Mouse (Mus musculus): ENCODE results near the gene Jchain. TPM values are rescaled to one million over a fixed set of nuclear protein-coding genes. Genes with fewer than 3 reads are reported as not detected.
"Not testable (repeated sequence)": the region's sequence is repeated elsewhere in the genome, so short reads cannot be mapped to it uniquely, and the experiment has no call there.

The Jchain gene
- polyA plus RNA-seq, 1 experiment from 2014 or later, result 0.34 TPM

DNA sequence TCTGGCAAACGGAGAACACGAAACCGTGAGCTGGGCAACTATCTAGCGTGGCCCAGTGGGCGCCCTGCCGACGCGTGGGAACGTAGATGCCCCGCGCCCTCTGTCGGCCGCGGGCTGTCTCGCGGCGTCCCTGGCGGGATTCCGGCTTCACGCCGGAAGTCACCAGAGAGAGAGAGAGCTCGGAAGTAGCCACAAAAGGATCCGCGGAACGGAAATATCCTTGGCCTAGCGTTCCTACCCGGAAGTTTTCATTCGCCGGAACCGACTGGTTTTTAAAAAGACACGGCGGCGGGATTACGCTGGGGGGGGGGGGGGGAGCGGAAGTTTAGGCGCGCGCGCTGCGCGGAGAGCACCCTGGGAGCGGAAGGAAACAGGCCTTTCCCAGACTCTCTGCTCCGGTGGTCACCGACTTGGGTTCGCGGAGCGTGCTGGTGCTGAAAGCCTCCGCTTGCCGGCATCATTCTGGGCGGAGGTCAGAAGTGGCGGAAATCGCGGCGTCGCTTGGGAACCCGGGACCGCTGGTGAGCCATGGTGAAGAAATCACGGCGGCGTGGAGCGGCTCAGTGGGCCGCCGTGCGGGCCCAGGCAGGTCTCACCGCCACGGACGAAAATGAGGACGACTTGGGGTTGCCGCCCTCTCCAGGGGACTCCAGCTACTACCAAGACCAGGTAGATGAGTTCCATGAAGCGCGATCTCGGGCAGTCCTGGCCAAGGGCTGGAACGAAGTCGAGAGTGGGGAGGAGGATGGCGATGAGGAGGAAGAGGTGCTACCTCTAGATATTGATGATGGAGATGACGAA, 26.6 kb upstream of the Jchain start, which contains the start of gene Utp3:
Utp3 (plus strand) TSS at position 377 of the 801 bp plus-strand sequence.
- Histone ChIP-seq H3K4me1 (replicated peaks) (peaks cover 22% of the 10 kb centered on the region), H3K4me3 (peak within 1 kb of the TSS; percentile 91), H3K9me3 (no peaks in the 10 kb centered on the region), H3K27me3 (ENCODE audit: insufficient read depth, poor library complexity, severe bottlenecking) (no peaks in the 10 kb centered on the region), H3K27ac (peak within 1 kb of the TSS; percentile 94), H3K36me3 (peaks cover 25% of the 10 kb centered on the region)
- WGBS, result under 1% methylated on average over 76 of the region's 76 CpGs
- DNase-seq (ENCODE audit: low spot score), result peak; percentile 96

DNA sequence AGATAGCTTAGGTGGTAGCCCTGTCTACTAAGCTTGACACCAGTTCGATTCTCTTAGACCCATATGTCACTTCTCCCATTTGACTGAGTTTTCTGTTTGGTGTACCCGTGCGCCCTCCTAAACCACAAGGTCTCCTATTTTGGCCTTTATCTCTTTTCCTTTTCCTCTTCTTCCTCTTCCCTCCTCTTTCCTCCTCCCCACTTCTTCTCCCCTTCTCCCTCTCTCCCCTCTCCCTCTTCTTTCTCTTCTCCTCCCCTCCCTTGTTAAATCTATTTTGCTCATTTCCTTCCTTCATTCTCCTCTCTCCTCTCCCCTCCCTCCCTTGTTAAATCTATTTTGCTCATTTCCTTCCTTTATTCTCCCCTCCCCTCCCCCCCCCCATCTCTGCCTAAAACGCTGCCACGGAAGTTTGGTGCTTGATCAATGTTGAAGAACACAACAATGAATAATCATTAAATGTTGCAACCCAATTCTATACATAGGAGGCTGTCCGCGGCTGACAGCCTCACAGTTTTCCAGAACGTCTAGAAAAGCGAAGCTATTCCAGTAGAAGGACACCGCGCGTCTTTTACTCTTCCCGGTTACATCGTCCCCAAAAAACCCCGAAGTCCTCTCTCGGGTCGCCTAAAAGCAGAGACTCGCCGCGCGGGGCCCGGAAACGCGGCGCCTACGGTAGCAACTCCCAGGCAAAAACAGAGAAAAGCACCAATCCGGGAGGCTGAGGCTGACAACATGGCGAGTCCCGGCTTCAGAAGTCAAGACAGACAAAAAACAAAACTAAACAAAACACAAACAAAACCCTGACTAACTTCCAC, 25.8 kb upstream of the Jchain start:
- H3K4me3 ChIP-seq, result peak overlapping the region; percentile 91
- H3K27ac ChIP-seq, result peak overlapping the region; percentile 94
- H3K4me1 ChIP-seq (replicated peaks), result peaks cover 22% of the 10 kb centered on the region
- no peak for DNase-seq (ENCODE audit: low spot score)
- H3K27me3 ChIP-seq (ENCODE audit: insufficient read depth, poor library complexity, severe bottlenecking), result no peaks in the 10 kb centered on the region
- peaks cover 25% of the 10 kb centered on the region for H3K36me3 ChIP-seq
- 9% methylated on average over 29 of the region's 29 CpGs for WGBS
- no peaks in the 10 kb centered on the region for H3K9me3 ChIP-seq

DNA sequence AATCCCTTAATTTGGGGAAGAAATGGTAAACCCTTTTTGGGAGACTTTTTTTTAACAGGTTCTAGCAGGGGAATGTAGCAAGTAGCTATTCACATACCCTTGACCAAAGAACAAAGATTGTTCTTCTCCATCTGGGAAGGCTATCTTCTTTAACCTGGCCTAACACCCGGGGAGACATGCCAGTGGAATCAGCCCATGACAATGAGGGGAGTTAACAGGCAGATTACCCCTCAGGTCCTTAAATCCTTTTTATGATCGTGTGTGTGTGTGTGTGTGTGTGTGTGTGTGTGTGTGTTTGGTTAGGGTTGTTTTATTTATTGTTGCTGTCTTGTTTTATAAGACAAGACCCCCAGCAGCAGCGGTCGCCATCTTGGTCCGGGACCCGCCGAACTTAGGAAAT, 17.8 kb upstream of the Jchain start:
- H3K36me3 ChIP-seq, result no peaks in the 10 kb centered on the region
- no peaks in the 10 kb centered on the region for H3K4me1 ChIP-seq (replicated peaks)
- no peaks in the 10 kb centered on the region for H3K9me3 ChIP-seq
- no peak overlapping the region for H3K4me3 ChIP-seq
- no peak for DNase-seq (ENCODE audit: low spot score)
- 82% methylated on average over 7 of the region's 7 CpGs for WGBS
- no peak overlapping the region for H3K27ac ChIP-seq
- H3K27me3 ChIP-seq (ENCODE audit: insufficient read depth, poor library complexity, severe bottlenecking), result no peaks in the 10 kb centered on the region

DNA sequence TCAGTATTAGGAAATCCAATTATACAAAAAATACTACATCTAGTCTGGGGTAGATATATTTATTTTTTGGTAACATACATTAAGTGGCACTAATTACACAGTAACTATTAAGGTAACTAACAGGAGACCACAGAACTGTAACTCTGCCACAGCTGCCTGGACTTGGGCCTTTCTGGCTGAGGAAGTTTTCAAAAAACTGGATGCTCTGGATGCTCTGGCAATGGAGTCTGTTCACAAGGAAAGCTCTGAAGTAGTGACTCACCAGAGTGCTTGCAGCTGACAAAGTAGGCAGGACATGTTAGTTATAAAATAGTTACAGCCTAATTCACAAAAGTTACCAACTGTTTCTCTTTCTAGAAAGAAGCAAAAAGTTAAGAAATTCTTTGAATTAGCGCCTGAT, 16.7 kb upstream of the Jchain start:
- not testable (repeated sequence) for H3K27me3 ChIP-seq (ENCODE audit: insufficient read depth, poor library complexity, severe bottlenecking); H3K36me3 ChIP-seq; H3K4me3 ChIP-seq; H3K27ac ChIP-seq; DNase-seq (ENCODE audit: low spot score); H3K4me1 ChIP-seq (replicated peaks); H3K9me3 ChIP-seq
- 93% methylated on average over 1 of the region's 1 CpGs for WGBS

DNA sequence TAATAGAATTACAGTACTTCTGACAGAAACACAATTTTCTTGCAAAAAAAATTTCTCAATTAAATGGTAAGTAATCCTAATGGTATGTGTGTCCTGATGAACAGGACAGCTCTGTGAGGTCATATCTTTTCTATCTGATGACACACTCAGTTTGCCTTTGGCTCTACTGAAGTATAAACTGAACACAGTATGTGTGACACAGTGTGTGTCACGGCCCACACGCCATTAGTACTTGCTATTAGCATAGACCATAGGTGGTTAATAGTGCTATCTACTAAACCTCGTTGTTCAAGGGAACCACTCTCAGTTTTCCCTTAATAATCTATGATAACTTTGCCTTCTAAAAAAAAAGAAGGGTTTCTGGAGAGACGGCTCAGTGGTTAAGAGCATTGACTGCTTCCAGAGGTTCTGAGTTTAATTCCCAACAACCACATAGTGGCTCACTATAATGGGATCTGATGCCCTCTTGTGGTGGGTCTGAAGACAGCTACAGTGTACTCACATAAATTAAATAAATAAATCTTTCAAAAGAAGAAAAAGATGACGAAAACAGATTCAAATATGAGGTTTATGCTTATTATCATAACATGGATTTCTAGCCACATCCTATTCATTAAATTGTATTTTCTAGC, 15.1 kb upstream of the Jchain start:
- H3K27me3 ChIP-seq (ENCODE audit: insufficient read depth, poor library complexity, severe bottlenecking), result no peaks in the 10 kb centered on the region
- H3K36me3 ChIP-seq, result no peaks in the 10 kb centered on the region
- no peak overlapping the region for H3K4me3 ChIP-seq
- no peak for DNase-seq (ENCODE audit: low spot score)
- H3K9me3 ChIP-seq, result no peaks in the 10 kb centered on the region
- no peak overlapping the region for H3K27ac ChIP-seq
- no peaks in the 10 kb centered on the region for H3K4me1 ChIP-seq (replicated peaks)
- WGBS, result 62% methylated on average over 5 of the region's 5 CpGs

DNA sequence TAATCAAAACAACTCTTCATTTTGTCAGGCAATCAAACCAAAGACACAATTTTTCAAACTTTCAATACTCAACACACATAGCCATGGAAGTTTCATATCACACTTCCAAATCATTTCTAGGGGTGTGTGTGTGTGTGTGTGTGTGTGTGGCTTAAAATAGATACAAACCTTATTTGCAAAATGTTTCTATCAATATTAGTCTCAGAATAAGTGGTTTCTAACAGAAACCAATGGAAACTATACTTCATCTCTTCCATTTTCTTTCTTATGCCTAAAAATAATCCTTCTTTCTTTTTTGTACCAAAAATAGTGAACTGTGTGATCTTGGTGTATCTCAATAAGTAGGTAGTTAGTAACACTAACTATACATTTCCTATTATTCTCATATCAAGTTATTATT, 13.2 kb upstream of the Jchain start:
- no peaks in the 10 kb centered on the region for H3K27me3 ChIP-seq (ENCODE audit: insufficient read depth, poor library complexity, severe bottlenecking)
- H3K4me1 ChIP-seq (replicated peaks), result no peaks in the 10 kb centered on the region
- no peaks in the 10 kb centered on the region for H3K9me3 ChIP-seq
- H3K27ac ChIP-seq, result no peak overlapping the region
- H3K36me3 ChIP-seq, result no peaks in the 10 kb centered on the region
- no peak for DNase-seq (ENCODE audit: low spot score)
- no peak overlapping the region for H3K4me3 ChIP-seq

DNA sequence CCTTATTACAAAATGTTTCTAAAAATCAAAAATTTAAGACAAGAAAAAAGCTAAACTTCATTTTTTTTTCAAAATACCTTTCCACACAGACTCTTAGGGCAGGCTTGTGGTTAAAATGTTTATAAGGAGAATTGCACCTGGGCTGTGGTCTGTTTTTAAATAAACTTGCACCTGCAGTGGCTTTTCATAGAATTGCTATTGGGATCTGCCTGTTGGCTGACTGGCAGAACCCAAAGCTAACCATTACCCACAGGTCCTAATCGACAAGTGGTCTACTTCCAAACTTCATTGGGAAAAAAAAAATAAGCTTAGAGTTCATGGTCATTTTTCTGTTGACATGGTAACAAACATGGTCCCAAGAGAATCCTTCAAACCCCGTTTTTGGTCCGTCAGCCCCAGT, 7.0 kb upstream of the Jchain start:
- no peak for DNase-seq (ENCODE audit: low spot score)
- no peak overlapping the region for H3K27ac ChIP-seq
- no peaks in the 10 kb centered on the region for H3K36me3 ChIP-seq
- no peak overlapping the region for H3K4me3 ChIP-seq
- H3K9me3 ChIP-seq, result no peaks in the 10 kb centered on the region
- 70% methylated on average over 3 of the region's 3 CpGs for WGBS
- H3K27me3 ChIP-seq (ENCODE audit: insufficient read depth, poor library complexity, severe bottlenecking), result no peaks in the 10 kb centered on the region
- no peaks in the 10 kb centered on the region for H3K4me1 ChIP-seq (replicated peaks)

DNA sequence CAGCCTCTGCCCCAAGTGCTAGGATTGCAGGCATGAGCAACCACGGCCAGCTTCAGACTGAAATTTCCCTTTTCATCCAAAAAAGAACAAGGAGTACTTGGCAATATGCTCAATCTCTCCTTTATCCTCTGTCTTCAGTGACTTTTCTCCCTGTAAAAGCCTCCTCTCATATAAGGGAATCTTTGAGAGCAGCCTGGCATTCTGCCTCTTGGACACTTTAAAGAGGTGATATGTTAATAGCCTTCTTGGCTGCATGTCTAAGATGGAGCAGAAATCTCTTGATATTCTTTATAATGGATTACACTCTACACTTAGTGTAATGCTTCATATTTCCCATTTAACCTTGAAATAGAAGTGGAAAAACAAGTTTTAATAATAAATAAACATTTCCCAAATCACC, 3.2 kb upstream of the Jchain start:
- Histone ChIP-seq H3K9me3 (no peaks in the 10 kb centered on the region), H3K4me1 (replicated peaks) (no peaks in the 10 kb centered on the region), H3K27me3 (ENCODE audit: insufficient read depth, poor library complexity, severe bottlenecking) (no peaks in the 10 kb centered on the region), H3K36me3 (no peaks in the 10 kb centered on the region), H3K4me3 (no peak overlapping the region), H3K27ac (no peak overlapping the region)
- WGBS, result 73% methylated on average over 1 of the region's 1 CpGs
- no peak for DNase-seq (ENCODE audit: low spot score)

DNA sequence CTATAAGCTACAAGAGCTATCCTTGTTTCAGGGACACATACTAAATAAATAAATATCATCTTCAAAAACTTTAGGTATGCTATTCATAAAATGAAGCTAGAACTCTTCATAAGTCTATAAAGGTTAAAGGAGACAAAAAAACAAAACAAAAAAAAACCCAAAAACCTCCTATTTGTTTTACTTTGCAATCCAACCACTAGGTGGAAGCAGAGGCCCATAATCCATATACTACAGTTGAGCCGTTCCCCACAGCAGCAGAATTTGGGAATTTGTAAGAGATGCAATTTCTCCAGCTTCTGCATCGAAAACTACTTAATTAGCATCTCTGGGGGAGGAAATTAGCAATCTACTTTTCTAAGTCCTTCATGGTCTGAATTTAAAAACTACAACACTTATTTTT, 8.5 kb downstream of the Jchain start:
- Histone ChIP-seq H3K27me3 (ENCODE audit: insufficient read depth, poor library complexity, severe bottlenecking) (no peaks in the 10 kb centered on the region), H3K36me3 (no peaks in the 10 kb centered on the region), H3K9me3 (no peaks in the 10 kb centered on the region), H3K4me3 (no peak overlapping the region), H3K4me1 (replicated peaks) (no peaks in the 10 kb centered on the region), H3K27ac (no peak overlapping the region)
- no peak for DNase-seq (ENCODE audit: low spot score)
- WGBS, result 11% methylated on average over 2 of the region's 2 CpGs

DNA sequence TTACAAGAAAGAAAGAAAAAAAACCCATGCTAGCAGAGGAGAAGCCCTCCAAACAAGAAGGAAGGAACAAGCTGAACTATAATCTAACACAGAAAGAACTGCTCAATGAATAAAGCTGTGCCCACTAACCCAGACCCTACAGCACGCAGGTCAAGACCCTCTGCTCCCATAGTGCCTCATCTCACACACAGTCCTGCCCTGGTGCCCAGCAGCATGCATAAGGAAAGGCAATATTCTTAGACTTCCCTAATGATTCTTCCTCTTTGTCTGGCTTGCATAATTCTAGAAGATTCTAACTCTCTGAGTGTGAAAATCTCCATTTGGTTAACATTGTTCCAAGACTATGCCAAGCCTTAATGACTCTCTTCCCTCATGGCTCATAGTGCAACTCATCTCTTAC, 18.7 kb downstream of the Jchain start:
- 85% methylated on average over 1 of the region's 1 CpGs for WGBS

DNA sequence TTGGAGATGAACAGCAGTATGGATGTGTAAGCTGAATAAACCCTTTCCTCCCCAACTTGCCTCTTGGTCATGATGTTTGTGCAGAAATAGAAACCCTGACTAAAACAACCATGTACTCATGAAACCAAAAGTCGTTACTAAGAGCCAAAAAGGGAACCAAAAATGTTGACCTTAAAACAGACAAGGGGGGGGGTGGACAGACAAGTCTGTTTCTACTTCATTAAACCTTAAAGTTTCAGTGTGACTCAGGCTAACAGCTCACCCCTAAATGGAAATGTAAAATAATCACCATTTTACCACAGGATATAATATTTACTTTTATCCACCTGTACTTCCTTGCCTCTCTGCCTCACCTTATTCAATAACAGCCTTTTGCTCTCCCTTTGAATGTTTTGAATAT, 19.1 kb downstream of the Jchain start:
- no peaks in the 10 kb centered on the region for H3K9me3 ChIP-seq
- H3K36me3 ChIP-seq, result no peaks in the 10 kb centered on the region
- 67% methylated on average over 1 of the region's 1 CpGs for WGBS
- H3K27ac ChIP-seq, result no peak overlapping the region
- H3K4me3 ChIP-seq, result no peak overlapping the region
- H3K27me3 ChIP-seq (ENCODE audit: insufficient read depth, poor library complexity, severe bottlenecking), result no peaks in the 10 kb centered on the region
- H3K4me1 ChIP-seq (replicated peaks), result no peaks in the 10 kb centered on the region
- DNase-seq (ENCODE audit: low spot score), result no peak

More for the DNA sequence above, 18.7 kb downstream of the Jchain start:
- H3K27ac ChIP-seq, result no peak overlapping the region
- no peak overlapping the region for H3K4me3 ChIP-seq
- H3K36me3 ChIP-seq, result no peaks in the 10 kb centered on the region
- no peaks in the 10 kb centered on the region for H3K9me3 ChIP-seq
- H3K27me3 ChIP-seq (ENCODE audit: insufficient read depth, poor library complexity, severe bottlenecking), result no peaks in the 10 kb centered on the region
- no peak for DNase-seq (ENCODE audit: low spot score)
- no peaks in the 10 kb centered on the region for H3K4me1 ChIP-seq (replicated peaks)

DNA sequence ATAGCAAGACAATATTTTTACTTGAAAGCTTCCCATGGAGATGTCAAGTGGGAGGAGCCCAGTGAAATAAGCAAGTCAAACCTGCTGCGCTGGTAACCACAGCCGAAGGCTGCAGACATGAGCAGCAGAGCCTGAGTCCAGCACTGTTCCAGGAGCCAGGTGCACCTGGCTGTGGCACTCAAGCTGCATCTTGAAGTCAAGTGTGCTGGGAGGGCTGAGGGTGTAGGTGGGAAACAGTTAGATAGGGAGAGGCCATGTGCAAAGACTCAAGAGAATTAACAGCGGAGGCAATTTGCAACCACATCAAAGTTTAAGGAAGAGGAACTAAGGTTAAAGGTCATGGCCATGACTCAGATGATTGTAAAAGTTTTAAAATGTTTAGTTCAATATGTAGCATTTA, 27.9 kb downstream of the Jchain start:
- Histone ChIP-seq H3K4me1 (replicated peaks) (no peaks in the 10 kb centered on the region), H3K4me3 (no peak overlapping the region), H3K27ac (no peak overlapping the region), H3K27me3 (ENCODE audit: insufficient read depth, poor library complexity, severe bottlenecking) (no peaks in the 10 kb centered on the region), H3K9me3 (0 out of 2 replicates have a peak, but pooled peaks cover 3% of the 10 kb centered on the region), H3K36me3 (no peaks in the 10 kb centered on the region)
- DNase-seq (ENCODE audit: low spot score), result no peak
- WGBS, result 94% methylated on average over 3 of the region's 3 CpGs

DNA sequence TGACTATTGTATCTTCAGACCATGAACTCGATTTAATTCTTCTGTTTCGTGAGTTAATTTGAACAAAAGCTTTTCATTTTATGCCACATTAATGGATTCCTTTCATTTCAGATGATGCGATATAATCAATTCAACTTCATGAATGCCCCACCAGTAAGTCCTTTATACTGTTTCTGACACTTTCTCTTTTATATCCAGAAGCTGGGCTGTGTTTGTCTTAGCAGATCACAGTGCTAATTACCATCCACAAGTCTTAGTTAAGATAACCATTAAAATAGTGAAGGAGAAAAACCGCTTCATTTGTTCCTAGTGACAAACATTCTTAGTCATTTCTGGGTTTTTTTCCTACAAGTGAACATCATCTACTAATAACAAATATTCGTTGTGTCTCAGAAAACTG, 36.6 kb downstream of the Jchain start:
- no peak for DNase-seq (ENCODE audit: low spot score)

More for the DNA sequence above, 36.6 kb downstream of the Jchain start:
- no peaks in the 10 kb centered on the region for H3K36me3 ChIP-seq
- H3K4me1 ChIP-seq (replicated peaks), result peaks cover 3% of the 10 kb centered on the region; the same call in 1 of the 2 replicates
- WGBS, result 63% methylated on average over 5 of the region's 5 CpGs
- H3K27ac ChIP-seq, result no peak overlapping the region
- no peaks in the 10 kb centered on the region for H3K9me3 ChIP-seq
- H3K4me3 ChIP-seq, result no peak overlapping the region
- no peaks in the 10 kb centered on the region for H3K27me3 ChIP-seq (ENCODE audit: insufficient read depth, poor library complexity, severe bottlenecking)
